In the genomic region with DNA sequence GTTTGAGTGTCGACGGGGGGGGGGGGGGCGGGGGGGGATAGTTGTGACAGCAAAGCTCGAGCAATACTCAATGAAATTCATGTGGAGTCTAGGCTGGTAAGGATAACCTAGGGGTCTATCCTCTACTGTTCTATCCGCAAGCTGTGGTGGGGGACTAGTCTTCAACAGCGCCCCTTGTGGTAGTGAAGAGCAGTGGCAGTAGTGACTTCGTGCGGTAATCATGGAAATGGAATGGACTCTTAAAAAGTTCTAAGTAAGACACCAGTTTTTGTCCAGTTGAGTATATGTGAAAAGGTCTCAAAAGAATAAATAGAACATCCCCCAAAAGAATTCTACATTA, we compare ENCODE assay signal across 8 mouse cellular contexts. TPM values are rescaled to one million over a fixed set of nuclear protein-coding genes. Genes with fewer than 3 reads are reported as not detected.
DNase-seq lines count a peak whose midpoint lies in the region; ATAC-seq and TF ChIP-seq lines count a peak whose summit lies in the region.

No protein-coding gene starts in this region.

- no peaks in the 10 kb centered on the region for H3K36me3 ChIP-seq in spleen, adult 2 months (ENCODE audit: control insufficient read depth, insufficient read depth, low read length)
- no peaks in the 10 kb centered on the region for H3K36me3 ChIP-seq in hindbrain, embryonic 12.5 days
- no peaks in the 10 kb centered on the region for H3K36me3 ChIP-seq in splenic B cell, adult 2 months (ENCODE audit: control insufficient read depth, insufficient read depth, low read length, poor library complexity, severe bottlenecking)
- H3K36me3 ChIP-seq in embryonic facial prominence, embryonic 10.5 days (replicated peaks) = no peaks in the 10 kb centered on the region

- no peak overlapping the region for H3K9ac ChIP-seq in hindbrain, embryonic 12.5 days

- DNase-seq in cerebellum, adult 2 months = no peak
- DNase-seq in cerebellum, adult 9-11 months = no peak
- no peak for DNase-seq in spleen, adult 2 months (ENCODE audit: low read depth in 1 of 2, low spot score in 2 of 2)
- DNase-seq in spleen, adult 12 weeks (ENCODE audit: low spot score) = no peak
- peak; percentile 17 for DNase-seq in splenic B cell, adult 2 months (ENCODE audit: low read depth, low spot score)
- DNase-seq in embryonic facial prominence, embryonic 10.5 days (ENCODE audit: low spot score) = no peak
- no peak for DNase-seq in cerebellum, adult 9-10 months

- no peak for TF ChIP-seq POLR2A in cerebellum, adult 2 months (IDR thresholded peaks at IDR 0.05; ENCODE audit: borderline replicate concordance, insufficient read depth, low read length)
- no peak for TF ChIP-seq POLR2A in spleen, adult 2 months (IDR thresholded peaks at IDR 0.05; ENCODE audit: low read depth, low read length)

- no peak overlapping the region for H3K4me3 ChIP-seq in cerebellum, adult 2 months (replicated peaks; ENCODE audit: insufficient read depth, low read depth, low read length)
- no peak overlapping the region for H3K4me3 ChIP-seq in spleen, adult 2 months (ENCODE audit: extremely low read depth, insufficient read depth, insufficient read length)
- H3K4me3 ChIP-seq in hindbrain, embryonic 12.5 days = no peak overlapping the region
- no peak overlapping the region for H3K4me3 ChIP-seq in embryonic facial prominence, embryonic 10.5 days

- peak overlapping the region; percentile 24 for H3K4me2 ChIP-seq in hindbrain, embryonic 12.5 days (replicated peaks)

- WGBS in cerebellum, adult 2 months = 22% methylated on average over 8 of the region's 8 CpGs
- 44% methylated on average over 8 of the region's 8 CpGs for WGBS in spleen, adult 2 months
- 15% methylated on average over 8 of the region's 8 CpGs for WGBS in hindbrain, embryonic 12.5 days
- WGBS in embryonic facial prominence, embryonic 10.5 days = 22% methylated on average over 8 of the region's 8 CpGs

- no peaks in the 10 kb centered on the region for H3K27me3 ChIP-seq in cerebellum, adult 2 months (ENCODE audit: control insufficient read depth, insufficient read depth, low read length)
- H3K27me3 ChIP-seq in spleen, adult 2 months (ENCODE audit: control insufficient read depth, insufficient read depth, low read length) = no peaks in the 10 kb centered on the region
- no peaks in the 10 kb centered on the region for H3K27me3 ChIP-seq in hindbrain, embryonic 12.5 days
- H3K27me3 ChIP-seq in splenic B cell, adult 2 months (ENCODE audit: control insufficient read depth, insufficient read depth, low read length, poor library complexity, severe bottlenecking) = no peaks in the 10 kb centered on the region; the same call in 1 of the 2 replicates
- H3K27me3 ChIP-seq in embryonic facial prominence, embryonic 10.5 days (replicated peaks; ENCODE audit: low read depth, poor library complexity, severe bottlenecking) = peaks cover 5% of the 10 kb centered on the region; the same call in 1 of the 2 replicates

- H3K27ac ChIP-seq in cerebellum, adult 2 months (ENCODE audit: insufficient read depth, low read length) = no peak overlapping the region
- H3K27ac ChIP-seq in spleen, adult 2 months (ENCODE audit: insufficient read depth, low read length) = no peak overlapping the region
- H3K27ac ChIP-seq in hindbrain, embryonic 12.5 days = no peak overlapping the region
- H3K27ac ChIP-seq in embryonic facial prominence, embryonic 10.5 days (replicated peaks) = no peak overlapping the region

- peak; percentile 30 for ATAC-seq in hindbrain, embryonic 12.5 days (ENCODE audit: low FRiP score)

- TF ChIP-seq CTCF in cerebellum, adult 2 months (IDR thresholded peaks at IDR 0.05; ENCODE audit: borderline replicate concordance, insufficient read depth, low read depth, low read length) = peak; percentile 41; the same call in 1 of the 2 replicates
- peak; percentile 36; the same call in 1 of the 2 replicates for TF ChIP-seq CTCF in spleen, adult 2 months (IDR thresholded peaks at IDR 0.05; ENCODE audit: extremely low read depth, insufficient read depth, insufficient read length, insufficient replicate concordance)

- H3K4me1 ChIP-seq in cerebellum, adult 2 months (ENCODE audit: control insufficient read depth, insufficient read depth, low read length) = no peaks in the 10 kb centered on the region
- H3K4me1 ChIP-seq in spleen, adult 2 months (ENCODE audit: control insufficient read depth, insufficient read depth, insufficient read length) = no peaks in the 10 kb centered on the region
- peaks cover 22% of the 10 kb centered on the region for H3K4me1 ChIP-seq in hindbrain, embryonic 12.5 days
- peaks cover 33% of the 10 kb centered on the region for H3K4me1 ChIP-seq in embryonic facial prominence, embryonic 10.5 days

- no peaks in the 10 kb centered on the region for H3K9me3 ChIP-seq in hindbrain, embryonic 12.5 days (replicated peaks)
- H3K9me3 ChIP-seq in embryonic facial prominence, embryonic 10.5 days = no peaks in the 10 kb centered on the region

RNA-seq across cellular contexts. Expression of a gene that starts 51.1 kb away (rescaled TPM):
- 84.5 and 86.2 TPM in 2 replicates for polyA plus RNA-seq in cerebellum, adult 2 months (2012; rRNA removed)
- polyA plus RNA-seq in spleen, adult 2 months (2012; rRNA removed) = 7.4 and 8.1 TPM in 2 replicates
- polyA plus RNA-seq in hindbrain, embryonic 12.5 days (2016; fragmentation: Nextera tagmentation; extraction: Ambion mirVana) = 23.9 and 24.3 TPM in 2 replicates
- polyA plus RNA-seq in embryonic facial prominence, embryonic 10.5 days (2016; fragmentation: Nextera tagmentation; extraction: Ambion mirVana) = 11.7 and 11.8 TPM in 2 replicates
